Mouse (Mus musculus) CH12.LX (cell line): ENCODE measurements around the gene Zbp1. TPM values are rescaled to one million over a fixed set of nuclear protein-coding genes. Genes with fewer than 3 reads are reported as not detected.

Experiments
- DNase-seq: peaks from one replicate; pipeline ENCODE4 v3.0.0-alpha.2; 2013; ENCODE audit errors: extremely low read depth
- H3K27ac ChIP-seq: 2 replicates; pipeline ENCODE4 v1.5.1; 2012; ENCODE audit warnings: low read depth, mild to moderate bottlenecking, control low read depth, moderate library complexity; ENCODE audit not compliant: insufficient read depth
- H3K27me3 ChIP-seq: replicated peaks from 2 replicates; pipeline ENCODE3; 2012; ENCODE audit warnings: inconsistent platforms
- H3K36me3 ChIP-seq, 2 experiments: replicated peaks in 1 of 2; 2 replicates each; pipeline versions ENCODE3 to v1.6.1; 2012; ENCODE audit warnings: inconsistent platforms in 1 of 2, low read length in 1 of 2, mild to moderate bottlenecking in 1 of 2, mixed read lengths in 1 of 2, moderate library complexity in 1 of 2; ENCODE audit not compliant: control insufficient read depth in 1 of 2, insufficient read depth in 1 of 2
- H3K4me1 ChIP-seq, 2 experiments: 2 replicates each; pipeline ENCODE4 v1.6.1; 2012; ENCODE audit warnings: inconsistent platforms in 1 of 2, moderate library complexity in 1 of 2; ENCODE audit not compliant: insufficient read depth in 2 of 2, control insufficient read depth in 1 of 2
- H3K4me2 ChIP-seq: 2 replicates; pipeline ENCODE4 v1.6.1; 2012; ENCODE audit warnings: low read depth, mild to moderate bottlenecking, control low read depth; ENCODE audit not compliant: poor library complexity, insufficient read depth, severe bottlenecking
- H3K4me3 ChIP-seq, 3 experiments: fragments of 150-350 bp in 1 of 3; sonication (generic) in 1 of 3; replicated peaks in 1 of 3; 2 replicates each; pipeline versions ENCODE3 to v1.5.1; 2011 to 2012; ENCODE audit warnings: low read depth in 2 of 3, low read length in 2 of 3, mild to moderate bottlenecking in 2 of 3, moderate library complexity in 2 of 3, control low read depth in 1 of 3, improper control_type of control experiment in 1 of 3, inconsistent platforms in 1 of 3, mixed read lengths in 1 of 3; ENCODE audit not compliant: poor library complexity in 1 of 3
- H3K79me2 ChIP-seq: replicated peaks from 2 replicates; pipeline ENCODE4 v1.6.1; 2012; ENCODE audit warnings: mild to moderate bottlenecking, moderate library complexity; ENCODE audit not compliant: control insufficient read depth, poor library complexity, insufficient read depth, severe bottlenecking; ENCODE audit errors: extremely low read depth
- H3K9ac ChIP-seq: 2 replicates; pipeline ENCODE4 v1.6.1; 2012; ENCODE audit warnings: low read depth, mild to moderate bottlenecking, control low read depth, moderate library complexity; ENCODE audit not compliant: insufficient read depth
- H3K9me3 ChIP-seq: replicated peaks from 2 replicates; pipeline ENCODE3; 2012; ENCODE audit warnings: low read length, inconsistent platforms, mixed read lengths
- CHD1 ChIP-seq: IDR thresholded peaks from 2 replicates; pipeline ENCODE4 v1.6.1; 2012; ENCODE audit warnings: low read depth, low read length, improper control_type of control experiment, inconsistent platforms
- CTCF ChIP-seq, 2 experiments: IDR thresholded peaks in 1 of 2; conservative IDR thresholded peaks in 1 of 2; 2 replicates each; pipeline ENCODE4 v1.5.1; 2011 to 2012; ENCODE audit warnings: low read depth in 2 of 2, low read length in 2 of 2, improper control_type of control experiment in 1 of 2, inconsistent platforms in 1 of 2, mild to moderate bottlenecking in 1 of 2, moderate library complexity in 1 of 2
- EP300 ChIP-seq: IDR thresholded peaks from 2 replicates; pipeline ENCODE4 v1.6.1; 2011; ENCODE audit warnings: low read length, improper control_type of control experiment
- ETS1 ChIP-seq: conservative IDR thresholded peaks from 2 replicates; pipeline ENCODE4 v1.6.1; 2012; ENCODE audit warnings: low read depth, mild to moderate bottlenecking, inconsistent platforms, low read length, improper control_type of control experiment, moderate library complexity
- GABPA ChIP-seq: IDR thresholded peaks from 2 replicates; pipeline ENCODE4 v1.6.1; 2012; ENCODE audit warnings: low read depth, low read length, improper control_type of control experiment, inconsistent platforms; ENCODE audit not compliant: insufficient replicate concordance
- IRF4 ChIP-seq: IDR thresholded peaks from 2 replicates; pipeline ENCODE4 v1.6.1; 2014; ENCODE audit warnings: low read depth, mild to moderate bottlenecking, inconsistent platforms, low read length, improper control_type of control experiment
- JUND ChIP-seq: conservative IDR thresholded peaks from 2 replicates; pipeline ENCODE4 v1.6.1; 2011; ENCODE audit warnings: low read depth, low read length, improper control_type of control experiment
- MAFK ChIP-seq: IDR thresholded peaks from 2 replicates; pipeline ENCODE4 v1.6.1; 2011; ENCODE audit warnings: low read length, improper control_type of control experiment; ENCODE audit not compliant: insufficient replicate concordance
- MAX ChIP-seq: IDR thresholded peaks from 2 replicates; pipeline ENCODE4 v1.6.1; 2011; ENCODE audit warnings: low read length, improper control_type of control experiment
- MXI1 ChIP-seq: IDR thresholded peaks from 2 replicates; pipeline ENCODE4 v1.6.1; 2011; ENCODE audit warnings: mild to moderate bottlenecking, low read depth, low read length, improper control_type of control experiment
- MYC ChIP-seq: IDR thresholded peaks from 2 replicates; pipeline ENCODE4 v1.6.1; 2011; ENCODE audit warnings: low read depth, mild to moderate bottlenecking, improper control_type of control experiment, low read length
- NELFE ChIP-seq: IDR thresholded peaks from 2 replicates; pipeline ENCODE4 v1.6.1; 2011; ENCODE audit warnings: low read depth, low read length, improper control_type of control experiment
- PAX5 ChIP-seq: IDR thresholded peaks from 2 replicates; pipeline ENCODE4 v1.6.1; 2012; ENCODE audit warnings: low read length, inconsistent platforms, mixed read lengths
- POLR2A ChIP-seq: IDR thresholded peaks from 2 replicates; pipeline ENCODE4 v1.6.1; 2011; ENCODE audit warnings: low read depth, mild to moderate bottlenecking, improper control_type of control experiment, low read length
- POLR2AphosphoS2 ChIP-seq: IDR thresholded peaks from 2 replicates; pipeline ENCODE4 v1.6.1; 2011; ENCODE audit warnings: low read depth, low read length, improper control_type of control experiment
- SIN3A ChIP-seq: IDR thresholded peaks from 2 replicates; pipeline ENCODE4 v1.6.1; 2012; ENCODE audit warnings: low read length, improper control_type of control experiment, inconsistent platforms
- SMC3 ChIP-seq: IDR thresholded peaks from 2 replicates; pipeline ENCODE4 v1.6.1; 2011; ENCODE audit warnings: low read depth, low read length, improper control_type of control experiment
- TBP ChIP-seq: conservative IDR thresholded peaks from 2 replicates; pipeline ENCODE4 v1.6.1; 2011; ENCODE audit warnings: low read depth, low read length, improper control_type of control experiment
- TCF12 ChIP-seq: IDR thresholded peaks from 2 replicates; pipeline ENCODE4 v1.6.1; 2014; ENCODE audit warnings: low read depth, mild to moderate bottlenecking, inconsistent platforms, low read length, improper control_type of control experiment
- UBTF ChIP-seq: IDR thresholded peaks from 2 replicates; pipeline ENCODE4 v1.6.1; 2012; ENCODE audit warnings: low read depth, mild to moderate bottlenecking, inconsistent platforms, low read length, improper control_type of control experiment, moderate library complexity
- USF1 ChIP-seq: IDR thresholded peaks from 2 replicates; pipeline ENCODE4 v1.6.1; 2014; ENCODE audit warnings: low read depth, mild to moderate bottlenecking, inconsistent platforms, low read length, improper control_type of control experiment
- USF2 ChIP-seq: conservative IDR thresholded peaks from 2 replicates; pipeline ENCODE4 v1.6.1; 2011; ENCODE audit warnings: low read depth, low read length, improper control_type of control experiment
- ZC3H11A ChIP-seq: IDR thresholded peaks from 2 replicates; pipeline ENCODE4 v1.6.1; 2012; ENCODE audit warnings: low read depth, mild to moderate bottlenecking, inconsistent platforms, low read length, improper control_type of control experiment
- ZMIZ1 ChIP-seq: IDR thresholded peaks from 2 replicates; pipeline ENCODE4 v1.6.1; 2012; ENCODE audit warnings: low read depth, mild to moderate bottlenecking, inconsistent platforms, low read length, improper control_type of control experiment
- dilution Hi-C: fragments of 300-500 bp; cut with MboI; formaldehyde crosslinking; loops from 2 replicates; pipeline ENCODE4 v1.14.3; 2020; ENCODE audit warnings: low sequenced_read_pairs; ENCODE audit not compliant: extremely low pct_unique_long_range_greater_than_20kb, extremely low pct_ligation_motif_present
- in situ Hi-C: fragments of 300-500 bp; cut with MboI; formaldehyde crosslinking; loops from 3 replicates; pipeline ENCODE4 v1.14.3; 2019; ENCODE audit warnings: low sequenced_read_pairs, low pct_ligation_motif_present, low pct_unique_long_range_greater_than_20kb, mixed read lengths
- polyA plus RNA-seq: library from polyadenylated mRNA; unstranded; fragments of >175 nt; gene quantifications from 2 replicates; pipeline ENCODE4 v1.2.1, GENCODE M21; 2012; ENCODE audit warnings: low read depth; ENCODE audit not compliant: insufficient read length
- total RNA-seq, 2 experiments: library from RNA; depleted of rRNA; stranded (reverse); fragments of 300-350 nt in 1 of 2; fragments of >200 nt in 1 of 2; gene quantifications; 2 replicates each; pipeline ENCODE4 v1.2.3; 2012 to 2014

The Zbp1 gene
- total and polyA plus RNA-seq, 3 experiments, result 8.1 to 9.8 (median 8.7) TPM

GRCm38 (mm10) chr2:173267562-173267961 is 48.8 kb upstream of the Zbp1 start:
- Histone ChIP-seq H3K79me2 (peaks cover 72% of the 10 kb centered on the region), H3K9me3 (no peaks in the 10 kb centered on the region), H3K27ac (no peak overlapping the region), H3K36me3 (peaks cover 0 to 19% of the 10 kb centered on the region in 2 experiments), H3K4me3 (no peak overlapping the region), H3K4me2 (no peak overlapping the region), H3K9ac (no peak overlapping the region), H3K4me1 (peaks cover 60 to 99% of the 10 kb centered on the region in 2 experiments), H3K27me3 (no peaks in the 10 kb centered on the region)
- DNase-seq, result no peak
- in situ Hi-C loops, result loop anchor here (5.0 kb wide), 1 partner anchor 35 kb away; no protein-coding TSS in a partner anchor
- dilution Hi-C loops, result no loop called here
- no peak for TF ChIP-seq IRF4
- no peak for TF ChIP-seq ETS1
- TF ChIP-seq GABPA, result no peak
- TF ChIP-seq MXI1, result no peak
- TF ChIP-seq TCF12, result no peak
- no peak for TF ChIP-seq UBTF
- TF ChIP-seq CTCF (conservative IDR thresholded peaks at IDR 0.05 in 1 of 2, IDR thresholded peaks at IDR 0.05 in 1 of 2; ENCODE audit: low read depth in 2 of 2, low read length in 2 of 2), result no peak
- TF ChIP-seq MAFK, result no peak
- TF ChIP-seq SIN3A, result no peak
- TF ChIP-seq USF2, result no peak
- TF ChIP-seq USF1, result no peak

- Histone ChIP-seq H3K27ac (no peak overlapping the region), H3K9ac (no peak overlapping the region), H3K4me2 (no peak overlapping the region), H3K4me1 (peaks cover 57 to 99% of the 10 kb centered on the region in 2 experiments), H3K27me3 (no peaks in the 10 kb centered on the region), H3K4me3 (no peak overlapping the region), H3K9me3 (no peaks in the 10 kb centered on the region), H3K36me3 (peaks cover 0 to 19% of the 10 kb centered on the region in 2 experiments), H3K79me2 (peaks cover 72% of the 10 kb centered on the region)
- in situ Hi-C loops, result loop anchor here (5.0 kb wide), 1 partner anchor 34 kb away; no protein-coding TSS in a partner anchor
- no peak for TF ChIP-seq JUND
- TF ChIP-seq NELFE, result no peak
- TF ChIP-seq POLR2AphosphoS2, result no peak
- no peak for TF ChIP-seq IRF4
- TF ChIP-seq ZMIZ1, result no peak
- no peak for TF ChIP-seq PAX5
- no peak for TF ChIP-seq SMC3
- TF ChIP-seq EP300, result no peak
- no peak for TF ChIP-seq ZC3H11A
- no peak for TF ChIP-seq POLR2A
- no peak for TF ChIP-seq TBP
- TF ChIP-seq MYC, result no peak
- no peak for TF ChIP-seq MAX
- TF ChIP-seq CHD1, result no peak
- DNase-seq, result no peak
- dilution Hi-C loops, result no loop called here
These were observed 47.8 kb upstream of the Zbp1 start for GRCm38 (mm10) chr2:173266349-173267112.
